Mouse (Mus musculus) midbrain, embryonic 16.5 days (tissue): Measurements from ENCODE around the gene Smoc1. TPM values are rescaled to one million over a fixed set of nuclear protein-coding genes. Genes with fewer than 3 reads are reported as not detected.

Experiments
- ATAC-seq: fragments of 200-750 bp; cut with Nextera tagmentation; 2 replicates; pipeline ENCODE4 v1.8.0; 2017; ENCODE audit warnings: moderate TSS enrichment
- H3K27ac ChIP-seq: fragments of 300-500 bp; sonication (generic); 2 replicates; pipeline ENCODE4 v1.5.1; 2014; ENCODE audit warnings: mild to moderate bottlenecking, low read length, mixed read lengths
- H3K27me3 ChIP-seq: fragments of 300-500 bp; sonication (generic); 2 replicates; pipeline ENCODE4 v1.6.1; 2014; ENCODE audit warnings: low read depth, low read length, mixed read lengths; ENCODE audit not compliant: control insufficient read depth, insufficient read depth
- H3K36me3 ChIP-seq: fragments of 300-500 bp; sonication (generic); 2 replicates; pipeline ENCODE4 v1.6.1; 2014; ENCODE audit warnings: mild to moderate bottlenecking, low read length, moderate library complexity, mixed read lengths; ENCODE audit not compliant: control insufficient read depth, insufficient read depth
- H3K4me1 ChIP-seq: fragments of 300-500 bp; sonication (generic); 2 replicates; pipeline ENCODE4 v1.6.1; 2014; ENCODE audit warnings: mild to moderate bottlenecking, low read length, mixed read lengths; ENCODE audit not compliant: control insufficient read depth, insufficient read depth
- H3K4me2 ChIP-seq: fragments of 300-500 bp; sonication (generic); 2 replicates; pipeline ENCODE4 v1.6.1; 2014; ENCODE audit warnings: mild to moderate bottlenecking, low read length, mixed read lengths
- H3K4me3 ChIP-seq: fragments of 300-500 bp; sonication (generic); 2 replicates; pipeline ENCODE4 v1.5.1; 2014; ENCODE audit warnings: low read depth, mild to moderate bottlenecking, low read length, moderate library complexity, mixed read lengths
- H3K9ac ChIP-seq: fragments of 300-500 bp; sonication (generic); 2 replicates; pipeline ENCODE4 v1.6.1; 2014; ENCODE audit warnings: low read depth, low read length, mixed read lengths
- H3K9me3 ChIP-seq: fragments of 300-500 bp; sonication (generic); replicated peaks from 2 replicates; pipeline ENCODE4 v1.6.1; 2014; ENCODE audit warnings: mild to moderate bottlenecking, low read length, mixed read lengths; ENCODE audit not compliant: control insufficient read depth, poor library complexity, severe bottlenecking
- WGBS: fragments of 180-500 bp; shearing (Covaris S2); extraction: QIAGEN DNeasy Blood & Tissue Kit; methylation state at CpG from one replicate; pipeline ENCODE4 v1.1.7; 2014; 5-methylcytosine and 5-hydroxymethylcytosine counted together
- polyA plus RNA-seq: library from polyadenylated mRNA; unstranded; fragments of >200 nt; fragmentation: Nextera tagmentation; extraction: Ambion mirVana; gene quantifications from 2 replicates; pipeline ENCODE4 v1.2.1, GENCODE M21; 2015

Smoc1 gene
- polyA plus RNA-seq, 1 experiment from 2014 or later: 29.0 TPM

DNA sequence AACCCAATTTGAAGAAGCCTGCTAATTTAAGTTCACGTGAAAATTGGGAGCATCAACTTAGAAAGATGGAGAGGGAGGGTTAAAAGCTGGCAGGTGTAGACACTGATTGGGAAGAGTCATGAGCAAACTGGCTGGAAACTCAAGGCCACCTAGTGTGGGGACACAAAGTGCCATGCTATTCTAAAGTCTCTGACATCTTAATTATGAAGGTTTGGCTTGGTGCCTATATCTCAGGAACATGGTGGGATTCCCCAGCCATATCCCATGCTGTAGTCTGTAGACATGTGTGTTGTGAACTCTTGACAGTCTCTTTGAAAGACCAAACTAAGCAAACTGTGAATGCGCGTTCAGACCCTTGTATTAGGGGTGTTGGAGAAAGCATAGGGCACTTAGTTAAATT is 32.0 kb downstream of the Smoc1 start:
- Histone ChIP-seq H3K27me3 (no peaks in the 10 kb centered on the region), H3K9ac (no peak overlapping the region), H3K4me1 (no peaks in the 10 kb centered on the region; the same call in 1 of the 2 replicates), H3K9me3 (no peaks in the 10 kb centered on the region), H3K4me2 (no peak overlapping the region), H3K4me3 (no peak overlapping the region), H3K36me3 (no peaks in the 10 kb centered on the region), H3K27ac (no peak overlapping the region)
- no peak for ATAC-seq
- 90% methylated on average over 3 of the region's 3 CpGs for WGBS

DNA sequence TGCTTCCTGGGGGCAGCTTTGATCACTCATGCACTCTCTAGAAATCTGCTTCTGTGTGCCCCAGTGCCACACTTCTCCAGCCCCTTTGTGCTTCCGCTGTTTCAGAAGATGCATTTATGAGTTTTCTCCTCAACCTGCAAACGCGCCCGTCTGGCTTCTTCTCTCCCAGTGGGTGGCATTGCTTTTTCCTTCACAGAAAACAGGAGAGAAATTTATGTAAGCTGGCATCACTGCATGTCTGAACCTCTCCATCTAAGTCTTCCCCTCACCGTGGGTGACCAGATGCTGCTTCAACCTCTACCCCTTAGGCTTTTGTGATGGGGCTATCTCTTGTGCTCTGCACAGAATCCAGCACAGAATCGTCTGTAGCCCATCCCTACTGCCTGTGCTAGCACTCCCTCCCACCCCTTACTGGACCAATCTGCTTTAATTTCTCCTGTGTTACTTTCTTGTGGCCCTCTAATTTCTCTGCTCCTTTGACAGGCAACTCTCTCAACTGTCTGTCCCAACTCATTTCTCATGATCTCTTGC is 35.3 kb downstream of the Smoc1 start:
- H3K4me3 ChIP-seq: no peak overlapping the region
- H3K27ac ChIP-seq: no peak overlapping the region
- 72% methylated on average over 6 of the region's 6 CpGs for WGBS
- no peaks in the 10 kb centered on the region for H3K9me3 ChIP-seq
- H3K9ac ChIP-seq: no peak overlapping the region
- H3K36me3 ChIP-seq: no peaks in the 10 kb centered on the region
- ATAC-seq: no peak
- H3K4me1 ChIP-seq: no peaks in the 10 kb centered on the region
- no peaks in the 10 kb centered on the region for H3K27me3 ChIP-seq
- no peak overlapping the region for H3K4me2 ChIP-seq

DNA sequence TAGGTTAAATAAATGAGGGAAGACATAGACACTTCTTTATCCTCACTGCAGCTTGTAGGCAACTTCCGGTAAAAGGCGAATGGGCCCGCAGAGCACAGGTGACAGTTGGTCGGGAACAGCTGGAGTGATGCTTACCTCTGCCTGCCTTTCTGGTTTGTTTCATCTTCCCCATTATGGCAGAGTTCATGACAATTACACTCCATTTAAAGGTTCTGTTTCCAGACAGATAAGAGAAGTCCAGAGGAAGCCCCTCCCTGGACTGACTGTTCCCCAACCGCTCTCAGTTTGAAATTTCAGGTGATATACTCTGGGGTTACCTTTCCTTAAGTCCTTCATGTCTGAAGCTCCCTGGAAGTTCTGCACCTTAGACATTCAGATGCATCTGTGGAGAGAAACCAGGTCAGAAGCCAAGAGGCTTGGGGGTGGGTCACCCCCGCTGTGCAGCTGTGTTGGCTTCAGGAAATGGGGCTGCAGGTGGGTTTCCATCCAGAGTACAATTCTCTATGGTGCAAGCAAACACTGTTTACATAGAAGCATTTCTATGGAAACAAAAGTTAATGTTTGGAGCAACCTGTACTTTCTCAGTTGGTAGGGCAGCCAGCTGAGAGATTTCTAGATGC is 36.8 kb downstream of the Smoc1 start:
- H3K4me2 ChIP-seq: no peak overlapping the region
- no peak overlapping the region for H3K9ac ChIP-seq
- no peaks in the 10 kb centered on the region for H3K36me3 ChIP-seq
- no peak overlapping the region for H3K27ac ChIP-seq
- H3K27me3 ChIP-seq: no peaks in the 10 kb centered on the region
- H3K4me3 ChIP-seq: no peak overlapping the region
- WGBS: 89% methylated on average over 6 of the region's 6 CpGs
- no peak for ATAC-seq
- no peaks in the 10 kb centered on the region for H3K9me3 ChIP-seq
- no peaks in the 10 kb centered on the region for H3K4me1 ChIP-seq

DNA sequence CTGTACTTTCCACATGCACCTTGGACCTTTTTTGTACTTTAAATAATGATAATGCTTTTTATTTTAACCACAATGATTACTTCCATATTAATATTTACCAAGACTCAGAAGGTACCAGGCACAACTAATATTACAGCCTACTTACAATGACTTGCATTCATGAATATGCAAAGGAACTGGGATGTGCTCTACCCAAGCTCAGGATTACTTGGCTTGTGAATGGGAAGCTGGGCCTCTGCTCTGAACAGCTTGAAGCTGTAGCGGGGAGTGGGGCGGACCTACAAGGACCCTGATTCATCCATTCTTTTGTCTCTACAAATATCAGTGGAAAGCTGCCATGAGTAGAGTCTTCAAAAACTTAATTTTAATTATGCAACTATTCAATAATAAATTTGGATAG is 47.5 kb downstream of the Smoc1 start:
- no peak overlapping the region for H3K4me3 ChIP-seq
- WGBS: 38% methylated on average over 2 of the region's 2 CpGs
- H3K36me3 ChIP-seq: no peaks in the 10 kb centered on the region
- H3K9ac ChIP-seq: no peak overlapping the region
- no peak overlapping the region for H3K4me2 ChIP-seq
- H3K27ac ChIP-seq: no peak overlapping the region
- no peak for ATAC-seq
- no peaks in the 10 kb centered on the region for H3K27me3 ChIP-seq
- H3K9me3 ChIP-seq: no peaks in the 10 kb centered on the region
- H3K4me1 ChIP-seq: no peaks in the 10 kb centered on the region

DNA sequence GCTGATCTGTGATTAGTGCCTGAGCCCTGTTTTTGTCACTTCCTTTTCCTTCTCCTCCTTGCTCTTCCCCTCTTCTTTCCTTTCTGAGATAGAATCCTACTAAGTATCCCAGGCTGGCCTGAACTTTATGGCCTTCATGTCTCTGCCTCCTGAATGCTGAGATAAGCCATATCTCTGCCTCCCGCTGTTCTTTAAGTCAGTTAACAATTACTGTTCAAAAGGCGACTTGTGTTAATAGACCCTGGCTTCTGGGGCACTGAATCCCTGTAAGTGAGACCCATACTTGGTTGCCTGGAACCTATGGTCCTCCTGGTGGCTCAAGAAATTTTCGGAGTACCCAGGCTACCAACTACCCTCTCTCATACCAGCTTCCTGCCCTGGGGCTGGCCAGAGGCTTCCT is 48.3 kb downstream of the Smoc1 start:
- 88% methylated on average over 3 of the region's 3 CpGs for WGBS
- no peak overlapping the region for H3K9ac ChIP-seq
- H3K27me3 ChIP-seq: no peaks in the 10 kb centered on the region
- no peaks in the 10 kb centered on the region for H3K4me1 ChIP-seq
- H3K4me2 ChIP-seq: no peak overlapping the region
- no peak overlapping the region for H3K27ac ChIP-seq
- H3K4me3 ChIP-seq: no peak overlapping the region
- no peak for ATAC-seq
- H3K9me3 ChIP-seq: no peaks in the 10 kb centered on the region
- no peaks in the 10 kb centered on the region for H3K36me3 ChIP-seq

DNA sequence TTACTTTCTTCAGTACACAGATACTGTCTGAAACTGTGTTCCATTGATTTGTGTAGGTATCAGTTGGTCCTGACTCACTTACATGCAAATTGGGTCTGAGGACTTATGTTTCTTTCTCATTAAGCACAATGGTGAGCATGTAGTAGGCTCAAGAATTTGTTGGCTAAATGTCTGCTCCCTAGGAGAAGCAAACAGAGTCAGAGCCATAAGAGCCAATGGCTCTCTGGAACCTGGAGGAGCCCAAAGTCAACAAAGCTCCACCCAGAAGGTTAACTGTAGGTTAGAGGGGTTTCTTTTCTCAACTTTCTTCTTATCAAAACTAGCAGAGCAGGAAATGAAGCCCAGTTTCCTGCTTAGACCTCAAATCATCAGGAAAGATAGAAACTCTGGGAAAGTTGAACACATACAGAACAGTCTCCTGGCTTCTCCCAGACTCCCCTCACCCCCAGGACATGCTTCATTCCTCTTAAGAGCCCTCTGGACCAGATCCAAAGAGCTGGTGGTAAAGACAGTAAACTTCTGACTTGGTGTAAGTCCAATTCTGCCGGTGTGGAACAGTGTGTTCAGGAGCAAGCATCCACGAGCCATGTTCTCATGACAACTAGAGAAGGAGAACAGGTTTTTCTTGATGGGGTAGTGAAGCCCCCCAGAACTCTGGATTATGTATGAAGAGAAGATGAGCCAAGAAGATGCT is 51.5 kb downstream of the Smoc1 start:
- Histone ChIP-seq H3K4me3 (no peak overlapping the region), H3K36me3 (no peaks in the 10 kb centered on the region), H3K4me2 (no peak overlapping the region), H3K4me1 (no peaks in the 10 kb centered on the region), H3K9me3 (no peaks in the 10 kb centered on the region), H3K27me3 (no peaks in the 10 kb centered on the region), H3K9ac (no peak overlapping the region), H3K27ac (no peak overlapping the region)
- WGBS: 89% methylated on average over 2 of the region's 2 CpGs
- ATAC-seq: no peak

DNA sequence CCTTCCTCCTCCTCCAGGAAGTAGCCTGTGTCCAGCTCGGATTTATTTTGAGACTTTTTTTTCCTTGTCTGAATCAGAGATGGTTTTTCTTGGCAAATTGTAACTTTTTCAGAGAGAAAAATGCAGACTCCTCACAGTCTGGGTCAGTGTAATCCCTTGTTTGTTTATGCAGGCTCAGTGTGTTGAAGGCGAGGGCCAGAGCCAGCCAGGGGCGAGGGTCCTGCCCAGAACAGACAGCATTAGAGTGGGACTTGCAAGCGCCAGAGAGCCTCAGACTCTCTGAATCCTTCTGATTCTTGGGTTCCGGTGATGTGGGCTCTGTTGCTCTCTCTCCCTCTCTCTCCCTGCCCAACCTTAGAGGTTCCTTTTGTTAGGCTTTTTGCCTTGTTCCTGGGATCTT is 53.7 kb downstream of the Smoc1 start:
- 60% methylated on average over 5 of the region's 5 CpGs for WGBS

DNA sequence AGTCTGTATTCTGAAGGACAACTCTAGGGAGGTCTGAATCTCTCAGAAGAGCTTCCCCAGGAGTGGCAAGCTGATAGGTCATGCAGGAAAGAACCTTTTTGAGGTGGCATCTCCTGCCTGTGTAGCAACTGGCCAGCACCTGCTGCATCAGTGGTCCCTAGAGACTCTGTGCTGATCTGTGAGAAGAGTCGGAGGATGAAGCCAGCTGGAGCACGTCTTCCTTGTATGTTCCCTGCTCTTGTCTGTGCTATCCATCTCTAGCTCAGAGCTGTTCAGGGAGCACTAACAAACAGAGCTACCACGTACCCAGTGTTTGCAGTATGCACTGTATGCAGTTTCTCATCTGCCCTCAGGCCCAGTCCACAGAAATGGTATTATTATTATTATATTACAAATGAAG is 54.4 kb downstream of the Smoc1 start:
- H3K27ac ChIP-seq: no peak overlapping the region
- H3K4me3 ChIP-seq: no peak overlapping the region
- no peak overlapping the region for H3K4me2 ChIP-seq
- H3K36me3 ChIP-seq: no peaks in the 10 kb centered on the region
- no peak for ATAC-seq
- no peaks in the 10 kb centered on the region for H3K9me3 ChIP-seq
- no peaks in the 10 kb centered on the region for H3K27me3 ChIP-seq
- no peak overlapping the region for H3K9ac ChIP-seq
- 79% methylated on average over 3 of the region's 3 CpGs for WGBS
- H3K4me1 ChIP-seq: no peaks in the 10 kb centered on the region

More for the DNA sequence above, 53.7 kb downstream of the Smoc1 start:
- Histone ChIP-seq H3K4me2 (no peak overlapping the region), H3K4me3 (no peak overlapping the region), H3K9ac (no peak overlapping the region), H3K27ac (no peak overlapping the region), H3K36me3 (no peaks in the 10 kb centered on the region), H3K4me1 (no peaks in the 10 kb centered on the region), H3K9me3 (no peaks in the 10 kb centered on the region), H3K27me3 (no peaks in the 10 kb centered on the region)
- no peak for ATAC-seq

DNA sequence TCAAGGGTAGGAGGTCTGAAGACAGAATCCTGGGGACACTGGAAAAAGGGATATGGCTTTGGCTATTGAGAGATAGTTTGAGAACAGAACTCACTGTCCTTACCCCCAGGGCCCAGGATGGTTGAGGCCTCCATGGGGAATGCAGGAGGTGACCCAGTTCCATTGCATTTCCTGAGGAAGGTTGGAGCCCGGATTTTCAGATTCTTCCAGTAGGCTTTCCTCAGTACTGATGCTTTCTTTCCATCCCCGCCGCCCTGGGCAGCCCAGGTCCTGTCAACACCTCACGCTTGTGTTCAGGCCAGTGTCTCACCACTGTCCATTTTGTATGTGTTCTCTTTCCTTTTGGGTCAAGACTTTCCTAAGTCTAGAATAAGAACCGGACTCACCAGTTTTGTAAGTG is 56.5 kb downstream of the Smoc1 start:
- Histone ChIP-seq H3K9ac (no peak overlapping the region), H3K4me3 (no peak overlapping the region), H3K36me3 (no peaks in the 10 kb centered on the region), H3K4me1 (no peaks in the 10 kb centered on the region), H3K27ac (no peak overlapping the region), H3K9me3 (no peaks in the 10 kb centered on the region), H3K4me2 (no peak overlapping the region), H3K27me3 (no peaks in the 10 kb centered on the region)
- ATAC-seq: no peak
- WGBS: 96% methylated on average over 5 of the region's 5 CpGs
